Mouse (Mus musculus) kidney, embryonic 14.5 days (tissue): ENCODE results near the gene Slc7a4. TPM values are rescaled to one million over a fixed set of nuclear protein-coding genes. Genes with fewer than 3 reads are reported as not detected.
A peak's percentile ranks its signal among the peaks of the same experiment; 100 is the strongest.
"Not testable (repeated sequence)": the region's sequence is repeated elsewhere in the genome, so short reads cannot be mapped to it uniquely, and the experiment has no call there.

ENCODE experiments used
- ATAC-seq: fragments of 200-750 bp; cut with Nextera tagmentation; 2 replicates; pipeline ENCODE4 v1.8.0; 2017; ENCODE audit warnings: moderate number of reproducible peaks, mild to moderate bottlenecking, moderate TSS enrichment, moderate library complexity; ENCODE audit not compliant: low FRiP score, low TSS enrichment
- H3K27ac ChIP-seq: fragments of 300-500 bp; sonication (generic); 2 replicates; pipeline ENCODE4 v1.5.1; 2014; ENCODE audit warnings: low read depth, mild to moderate bottlenecking, low read length, moderate library complexity, mixed read lengths
- H3K27me3 ChIP-seq: fragments of 300-500 bp; sonication (generic); 2 replicates; pipeline ENCODE4 v1.6.1; 2014; ENCODE audit warnings: mild to moderate bottlenecking, low read length; ENCODE audit not compliant: control insufficient read depth, insufficient read depth
- H3K36me3 ChIP-seq: fragments of 300-500 bp; sonication (generic); 2 replicates; pipeline ENCODE4 v1.6.1; 2014; ENCODE audit warnings: low read length, mixed read lengths; ENCODE audit not compliant: control insufficient read depth, insufficient read depth
- H3K4me1 ChIP-seq: fragments of 300-500 bp; sonication (generic); 2 replicates; pipeline ENCODE4 v1.6.1; 2014; ENCODE audit warnings: low read length, mixed read lengths; ENCODE audit not compliant: control insufficient read depth, insufficient read depth
- H3K4me2 ChIP-seq: fragments of 300-500 bp; sonication (generic); replicated peaks from 2 replicates; pipeline ENCODE4 v1.6.1; 2014; ENCODE audit warnings: low read depth, mild to moderate bottlenecking, low read length
- H3K4me3 ChIP-seq: fragments of 300-500 bp; sonication (generic); 2 replicates; pipeline ENCODE4 v1.5.1; 2014; ENCODE audit warnings: mild to moderate bottlenecking, low read length
- H3K9ac ChIP-seq: fragments of 300-500 bp; sonication (generic); 2 replicates; pipeline ENCODE4 v1.6.1; 2014; ENCODE audit warnings: low read depth, mild to moderate bottlenecking, low read length, moderate library complexity
- H3K9me3 ChIP-seq: fragments of 300-500 bp; sonication (generic); 2 replicates; pipeline ENCODE4 v1.6.1; 2016; ENCODE audit warnings: low read length; ENCODE audit not compliant: control insufficient read depth
- WGBS: fragments of 180-500 bp; shearing (Covaris S2); extraction: QIAGEN DNeasy Blood & Tissue Kit; methylation state at CpG from one replicate; pipeline ENCODE4 v1.1.7; 2014; 5-methylcytosine and 5-hydroxymethylcytosine counted together
- polyA plus RNA-seq: library from polyadenylated mRNA; unstranded; fragments of >200 nt; fragmentation: Nextera tagmentation; extraction: Ambion mirVana; gene quantifications from 2 replicates; pipeline ENCODE4 v1.2.1, GENCODE M21; 2014

Slc7a4 gene
- polyA plus RNA-seq, 1 experiment from 2014 or later: 6.6 TPM

DNA sequence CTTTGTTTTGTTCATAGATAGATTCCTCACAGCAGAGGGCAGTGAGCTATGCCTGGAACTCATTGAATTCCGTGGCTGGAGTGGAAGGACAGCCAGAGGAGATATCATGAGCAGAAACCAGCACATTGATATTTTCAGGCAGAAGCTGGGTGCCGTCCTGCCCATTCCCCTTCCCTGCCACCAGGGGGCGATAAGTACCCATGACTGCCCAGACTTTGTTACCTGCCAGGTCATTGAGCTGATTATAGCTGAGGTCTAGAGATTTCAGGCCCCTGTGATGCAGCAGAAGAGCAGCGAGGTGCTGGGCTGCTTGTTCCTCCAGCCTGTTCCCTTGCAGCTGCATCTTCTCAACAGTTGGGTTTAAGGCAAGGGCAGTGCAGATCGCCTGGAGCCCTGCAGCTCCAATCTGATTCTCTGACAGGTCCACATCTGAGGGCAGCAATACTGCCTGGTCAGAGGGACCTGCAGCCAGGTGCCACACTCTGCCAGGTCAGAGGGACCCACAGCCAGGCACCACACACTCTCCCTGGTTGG lies 25.0 kb downstream of the Slc7a4 start:
- no peak overlapping the region for H3K9ac ChIP-seq
- no peak overlapping the region; the same call in 1 of the 2 replicates for H3K27ac ChIP-seq
- H3K4me2 ChIP-seq: no peak overlapping the region
- no peak overlapping the region for H3K4me3 ChIP-seq
- no peaks in the 10 kb centered on the region for H3K36me3 ChIP-seq
- peak; percentile 5; the same call in 1 of the 2 replicates for ATAC-seq
- no peaks in the 10 kb centered on the region for H3K9me3 ChIP-seq
- WGBS: 0% methylated on average over 5 of the region's 5 CpGs
- H3K4me1 ChIP-seq: peaks cover 19% of the 10 kb centered on the region
- no peaks in the 10 kb centered on the region; the same call in 1 of the 2 replicates for H3K27me3 ChIP-seq

DNA sequence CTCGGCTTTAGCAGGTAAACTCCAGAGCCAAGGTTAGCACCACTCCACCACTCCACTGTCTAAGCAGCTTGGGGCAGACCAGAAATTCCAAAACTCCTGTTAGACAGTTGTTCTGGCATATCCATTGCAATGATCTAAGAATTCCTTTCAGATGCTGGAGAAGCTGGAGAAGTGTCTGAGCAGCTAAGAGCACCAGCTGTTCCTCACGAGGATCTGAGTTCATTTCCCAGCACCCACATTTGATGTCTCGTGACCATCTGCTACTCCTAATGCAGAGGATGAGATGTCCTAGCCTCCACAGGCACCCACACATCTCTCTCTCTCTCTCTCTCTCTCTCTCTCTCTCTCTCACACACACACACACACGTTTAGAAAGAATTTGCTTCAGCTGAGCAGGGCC lies 26.1 kb downstream of the Slc7a4 start:
- no peaks in the 10 kb centered on the region for H3K27me3 ChIP-seq
- H3K9ac ChIP-seq: no peak overlapping the region
- H3K9me3 ChIP-seq: no peaks in the 10 kb centered on the region
- H3K36me3 ChIP-seq: no peaks in the 10 kb centered on the region
- 58% methylated on average over 4 of the region's 4 CpGs for WGBS
- H3K27ac ChIP-seq: no peak overlapping the region
- peaks cover 19% of the 10 kb centered on the region for H3K4me1 ChIP-seq
- no peak overlapping the region for H3K4me2 ChIP-seq
- no peak for ATAC-seq
- no peak overlapping the region for H3K4me3 ChIP-seq

DNA sequence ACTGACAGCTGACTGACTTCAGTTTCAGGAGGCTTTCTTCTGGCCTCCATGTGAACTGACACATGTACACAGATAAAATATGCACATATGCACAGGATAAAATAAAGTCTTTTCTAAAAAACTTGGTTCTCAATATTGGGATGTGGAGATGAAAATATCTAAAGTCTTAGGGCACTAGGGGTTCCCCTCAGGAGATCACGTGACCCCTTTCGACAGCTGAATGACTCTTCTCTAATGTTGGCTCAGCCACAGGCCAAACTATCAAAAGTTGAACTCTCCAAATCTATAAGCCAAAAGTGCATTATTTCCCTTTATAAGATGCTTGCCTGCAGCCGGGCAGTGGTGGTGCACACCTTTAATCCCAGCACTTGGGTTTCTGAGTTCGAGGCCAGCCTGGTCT lies 26.8 kb downstream of the Slc7a4 start:
- 84% methylated on average over 4 of the region's 4 CpGs for WGBS
- no peaks in the 10 kb centered on the region for H3K36me3 ChIP-seq
- H3K4me1 ChIP-seq: peaks cover 19% of the 10 kb centered on the region
- no peak overlapping the region for H3K9ac ChIP-seq
- no peaks in the 10 kb centered on the region for H3K9me3 ChIP-seq
- H3K4me3 ChIP-seq: no peak overlapping the region
- no peak for ATAC-seq
- H3K27ac ChIP-seq: no peak overlapping the region
- H3K4me2 ChIP-seq: no peak overlapping the region
- H3K27me3 ChIP-seq: no peaks in the 10 kb centered on the region

- H3K27ac ChIP-seq, ATAC-seq, H3K4me3 ChIP-seq, H3K9me3 ChIP-seq, H3K4me2 ChIP-seq, H3K27me3 ChIP-seq, H3K9ac ChIP-seq, H3K36me3 ChIP-seq: not testable (repeated sequence)
- 27% methylated on average over 4 of the region's 4 CpGs for WGBS
- peaks cover 13% of the 10 kb centered on the region for H3K4me1 ChIP-seq
Observed at GRCm38 (mm10) chr16:17554702-17555101, 28.3 kb downstream of the Slc7a4 start.

DNA sequence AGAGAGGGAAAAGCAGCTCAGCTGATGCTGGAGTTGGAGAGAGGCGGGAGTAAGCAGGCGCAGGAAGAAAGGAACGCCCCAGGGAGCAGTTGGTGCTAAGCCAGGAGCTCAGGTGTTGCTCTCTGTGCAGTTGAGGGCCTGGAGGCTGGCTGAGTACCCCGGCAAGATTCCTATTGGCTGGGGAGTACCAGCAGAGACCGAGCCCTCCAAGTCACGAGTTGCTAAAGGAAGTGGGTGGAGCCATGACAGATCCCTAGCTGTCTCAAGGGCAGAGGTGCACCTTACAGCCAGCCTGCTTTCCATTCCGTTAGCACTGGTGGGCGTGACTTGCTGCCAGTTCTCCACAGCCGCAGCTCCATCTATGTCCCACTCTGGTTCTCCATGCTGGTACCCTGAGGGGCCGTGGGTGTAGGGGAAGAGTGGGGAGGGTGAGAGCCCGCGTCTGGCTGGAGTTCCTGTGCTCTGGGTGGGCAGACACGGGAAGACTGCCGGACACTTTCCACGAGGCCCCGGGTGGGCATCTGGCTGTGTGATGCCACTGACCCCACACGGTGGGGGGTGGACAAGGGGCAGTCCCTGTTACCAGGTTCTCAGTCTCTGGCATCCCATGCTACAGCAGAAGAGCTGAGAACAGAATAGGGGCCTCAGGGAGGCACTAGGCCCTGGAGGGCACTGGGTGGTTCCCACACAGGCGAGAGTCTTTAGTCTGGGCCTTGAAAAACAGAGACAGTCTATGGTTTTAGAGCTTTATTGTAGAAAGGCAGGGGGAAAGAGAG lies 28.9 kb downstream of the Slc7a4 start:
- 9% methylated on average over 18 of the region's 18 CpGs for WGBS
- Histone ChIP-seq H3K27ac (no peak overlapping the region), H3K4me2 (peak overlapping the region; percentile 27; the same call in 1 of the 2 replicates), H3K4me1 (peaks cover 9% of the 10 kb centered on the region), H3K9me3 (no peaks in the 10 kb centered on the region), H3K9ac (no peak overlapping the region), H3K27me3 (no peaks in the 10 kb centered on the region), H3K36me3 (no peaks in the 10 kb centered on the region), H3K4me3 (peak overlapping the region; percentile 4; the same call in 1 of the 2 replicates)
- ATAC-seq: peak; percentile 91

DNA sequence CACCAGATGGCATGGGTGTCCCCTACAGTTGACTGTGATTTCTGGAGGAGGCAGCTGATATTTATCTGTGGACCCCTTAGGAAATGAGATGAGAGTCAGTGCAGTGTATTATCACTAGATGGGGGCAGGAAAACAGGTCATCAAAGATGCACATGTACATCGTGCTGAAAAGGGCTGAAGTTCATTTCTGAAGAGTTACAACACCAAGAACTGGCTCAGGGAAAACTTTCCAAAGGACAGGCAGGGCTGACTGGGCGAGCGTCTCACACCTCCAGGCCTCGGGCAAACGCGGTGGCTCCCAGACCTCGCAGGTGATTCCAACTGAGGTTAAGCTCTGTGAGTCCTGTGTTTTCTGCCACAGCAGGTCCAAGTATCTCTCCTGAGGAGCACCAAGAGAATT lies 30.2 kb downstream of the Slc7a4 start:
- Histone ChIP-seq H3K36me3 (no peaks in the 10 kb centered on the region), H3K4me3 (no peak overlapping the region), H3K4me2 (no peak overlapping the region), H3K4me1 (no peaks in the 10 kb centered on the region; the same call in 1 of the 2 replicates), H3K9ac (no peak overlapping the region), H3K27ac (no peak overlapping the region), H3K9me3 (no peaks in the 10 kb centered on the region), H3K27me3 (no peaks in the 10 kb centered on the region)
- WGBS: 79% methylated on average over 7 of the region's 7 CpGs
- no peak for ATAC-seq

DNA sequence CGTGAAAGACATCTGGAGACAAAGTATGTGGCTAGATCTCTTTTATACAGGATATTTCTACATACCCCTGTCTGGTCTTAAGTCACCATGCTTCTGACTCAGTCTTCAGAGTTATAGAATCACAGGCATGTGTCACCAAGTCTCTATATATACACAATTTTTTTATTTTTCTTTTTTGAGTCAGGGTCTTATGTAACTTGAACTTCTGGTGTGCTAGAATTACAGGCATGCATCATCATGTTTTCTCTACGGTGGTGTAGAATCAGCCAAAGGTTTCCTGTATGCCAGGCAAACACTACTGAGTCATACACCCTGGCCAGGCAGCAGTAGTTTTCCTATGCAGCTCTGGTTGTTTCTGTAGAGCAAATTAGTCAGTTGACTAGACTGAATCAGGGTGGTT lies 40.4 kb downstream of the Slc7a4 start:
- ATAC-seq: no peak
- H3K4me1 ChIP-seq: no peaks in the 10 kb centered on the region
- WGBS: 79% methylated on average over 2 of the region's 2 CpGs
- no peak overlapping the region for H3K4me2 ChIP-seq
- H3K27me3 ChIP-seq: peaks cover 7% of the 10 kb centered on the region; the same call in 1 of the 2 replicates
- H3K9me3 ChIP-seq: no peaks in the 10 kb centered on the region
- H3K27ac ChIP-seq: no peak overlapping the region
- H3K9ac ChIP-seq: no peak overlapping the region
- no peak overlapping the region for H3K4me3 ChIP-seq
- H3K36me3 ChIP-seq: no peaks in the 10 kb centered on the region

- no peak overlapping the region for H3K27ac ChIP-seq
- H3K27me3 ChIP-seq: no peaks in the 10 kb centered on the region
- no peaks in the 10 kb centered on the region for H3K9me3 ChIP-seq
- H3K4me1 ChIP-seq: peaks cover 3% of the 10 kb centered on the region
- ATAC-seq: no peak
- H3K36me3 ChIP-seq: no peaks in the 10 kb centered on the region
- no peak overlapping the region for H3K9ac ChIP-seq
- no peak overlapping the region for H3K4me3 ChIP-seq
- no peak overlapping the region for H3K4me2 ChIP-seq
- 90% methylated on average over 3 of the region's 3 CpGs for WGBS
Observed at GRCm38 (mm10) chr16:17536584-17536983, 46.4 kb downstream of the Slc7a4 start.

DNA sequence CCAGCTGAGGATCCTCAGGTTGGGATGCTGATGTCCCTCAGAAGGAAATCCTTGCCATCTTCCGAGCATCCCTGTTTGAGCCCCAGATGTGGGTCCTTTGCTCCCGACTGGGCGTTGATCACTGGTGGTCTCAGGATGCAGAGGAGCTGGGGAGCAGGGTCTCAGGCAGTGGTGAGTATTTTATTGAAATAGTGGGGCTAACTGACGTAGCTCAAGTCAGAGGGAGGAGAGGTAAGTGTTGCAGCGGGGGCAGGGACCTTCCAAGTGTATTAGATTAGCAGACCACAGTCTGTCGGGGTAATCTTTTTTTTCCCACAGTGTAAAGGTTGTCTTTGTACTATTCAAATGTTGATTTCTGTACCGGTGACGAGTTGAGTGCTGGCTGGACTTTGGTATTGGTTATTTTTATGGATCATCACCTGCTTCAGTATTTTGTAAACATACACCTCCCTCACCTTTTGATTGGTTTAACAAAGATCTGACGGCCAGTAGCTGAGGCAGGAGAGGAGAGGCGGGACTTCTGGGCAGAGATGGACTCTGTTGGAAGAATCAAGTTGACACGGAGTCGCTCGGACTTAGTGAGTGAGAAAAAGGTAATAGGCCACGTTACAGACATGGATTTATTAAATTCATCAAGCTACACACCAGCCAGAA lies 50.2 kb downstream of the Slc7a4 start:
- no peak overlapping the region for H3K4me3 ChIP-seq
- H3K4me1 ChIP-seq: peaks cover 12% of the 10 kb centered on the region
- H3K27ac ChIP-seq: no peak overlapping the region
- no peaks in the 10 kb centered on the region for H3K27me3 ChIP-seq
- 75% methylated on average over 14 of the region's 14 CpGs for WGBS
- no peak overlapping the region for H3K9ac ChIP-seq
- no peaks in the 10 kb centered on the region for H3K9me3 ChIP-seq
- H3K4me2 ChIP-seq: no peak overlapping the region
- H3K36me3 ChIP-seq: peaks cover 13% of the 10 kb centered on the region
- no peak for ATAC-seq
